Mouse (Mus musculus) heart, postnatal 14 days (tissue): ENCODE data around the gene Fndc4. TPM values are rescaled to one million over a fixed set of nuclear protein-coding genes. Genes with fewer than 3 reads are reported as not detected.

Experiments
- DNase-seq, 2 experiments: peaks; one replicate each; pipeline ENCODE4 v3.0.0; 2021 to 2022
- intact Hi-C: fragments of 180-260 bp; cut with DNase I; formaldehyde crosslinking; loops from one replicate; pipeline ENCODE4 v1.15.1; 2025
- total RNA-seq, 2 experiments: library from RNA; stranded (reverse); gene quantifications; 2 replicates each; pipeline ENCODE4 v1.2.3; 2021

Fndc4 gene
- total RNA-seq, 2 experiments from 2014 or later = 2.4 to 5.0 TPM

DNA sequence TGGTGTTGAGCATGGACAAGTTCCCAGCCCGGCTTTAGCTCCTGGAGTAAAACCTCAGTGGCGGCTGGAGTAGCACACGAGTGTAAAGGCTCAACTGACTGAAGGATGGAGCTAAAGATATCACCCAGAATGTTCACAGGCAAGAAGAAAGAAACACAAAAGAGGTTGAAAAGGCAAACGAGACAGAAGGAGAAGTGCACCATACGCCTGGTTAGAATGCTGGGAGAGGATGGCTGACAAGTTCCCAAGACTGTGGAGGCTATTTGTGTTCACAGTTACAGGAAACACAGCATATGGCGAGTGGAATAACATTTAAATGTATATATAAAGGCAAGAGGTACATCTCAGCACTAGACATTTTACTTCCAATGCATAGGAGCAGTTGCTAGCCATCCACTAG, 22.9 kb downstream of the Fndc4 start:
- DNase-seq = no peak
- intact Hi-C loops = no loop called here

GRCm38 (mm10) chr5:31267686-31268085, 28.2 kb downstream of the Fndc4 start:
- DNase-seq = no peak
- intact Hi-C loops = no loop called here

DNA sequence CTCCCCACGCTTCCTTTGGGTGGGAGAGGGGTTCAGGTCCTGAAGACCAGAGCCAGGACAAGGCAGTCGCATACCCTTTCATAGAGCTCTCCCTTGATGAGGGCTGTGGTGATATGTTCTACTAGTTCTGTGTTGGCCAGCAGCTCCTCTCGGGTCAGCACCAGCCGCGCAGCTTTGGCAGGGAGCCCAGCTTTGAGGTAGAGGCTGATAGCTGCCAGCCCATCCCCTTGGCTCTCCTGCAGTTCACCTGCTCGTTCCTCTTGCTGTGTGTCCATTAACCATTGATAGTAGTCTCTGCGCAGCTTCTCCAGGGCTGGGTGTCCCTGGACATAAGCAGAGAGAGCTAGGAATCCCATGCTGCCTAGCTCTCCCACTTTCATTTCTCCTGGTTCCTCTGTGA, 29.8 kb downstream of the Fndc4 start:
- intact Hi-C loops = no loop called here

GRCm38 (mm10) chr5:31257616-31258015, 38.3 kb downstream of the Fndc4 start:
- intact Hi-C loops = no loop called here
- DNase-seq = peak in 1 of 2 experiments; percentile 12

More for the DNA sequence above, 29.8 kb downstream of the Fndc4 start:
- peak in 1 of 2 experiments; percentile 38 for DNase-seq

GRCm38 (mm10) chr5:31255971-31256370, 39.9 kb downstream of the Fndc4 start:
- intact Hi-C loops = no loop called here
- no peak for DNase-seq

GRCm38 (mm10) chr5:31255381-31255780, 40.5 kb downstream of the Fndc4 start:
- intact Hi-C loops = no loop called here
- no peak for DNase-seq

DNA sequence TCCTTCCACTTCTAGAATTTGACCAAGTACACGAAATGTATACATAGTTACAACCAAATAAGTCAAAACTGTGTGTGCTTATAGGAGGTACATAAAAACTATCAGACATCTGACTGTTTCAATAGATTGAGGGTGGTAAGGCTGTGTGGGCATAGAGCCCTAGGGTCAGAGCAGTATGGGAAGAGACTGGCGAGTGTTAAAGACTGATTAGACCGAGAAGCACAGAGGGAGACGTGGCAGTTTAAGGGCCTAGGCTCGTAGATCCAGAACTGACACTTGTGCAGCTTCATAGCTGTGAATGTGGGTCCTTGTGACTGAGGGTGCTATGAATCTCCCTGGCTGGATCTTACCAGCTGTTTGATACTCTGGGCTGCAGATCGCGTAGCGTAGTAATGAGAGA, 41.0 kb downstream of the Fndc4 start:
- DNase-seq = no peak

DNA sequence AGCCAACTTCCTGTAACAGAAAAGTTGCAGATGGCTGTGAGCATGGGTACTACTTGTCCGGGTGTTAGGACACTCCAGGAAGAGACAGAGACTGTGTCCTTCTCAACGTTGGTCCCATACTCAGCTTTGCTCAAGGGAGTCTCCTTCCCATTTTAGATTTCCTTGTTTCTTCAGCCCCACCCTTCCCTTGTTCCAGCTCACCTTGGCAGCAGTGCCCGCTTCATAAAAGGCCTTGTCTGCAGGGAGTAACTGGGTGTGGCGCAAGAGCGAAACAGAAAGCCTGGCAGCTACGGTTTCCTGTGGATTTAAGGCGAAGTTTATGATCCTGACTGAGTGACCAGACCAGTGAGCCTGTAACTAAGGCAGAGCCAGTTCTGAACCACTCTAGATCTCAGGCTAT, 41.4 kb downstream of the Fndc4 start:
- intact Hi-C loops = no loop called here
- DNase-seq = peak; percentile 35 to 36

More for the DNA sequence above, 41.0 kb downstream of the Fndc4 start:
- intact Hi-C loops = no loop called here

GRCm38 (mm10) chr5:31253806-31254205, 42.1 kb downstream of the Fndc4 start:
- intact Hi-C loops = no loop called here
- DNase-seq = no peak

- intact Hi-C loops = no loop called here
- DNase-seq = no peak
These were observed 42.9 kb downstream of the Fndc4 start for GRCm38 (mm10) chr5:31252795-31253545.

DNA sequence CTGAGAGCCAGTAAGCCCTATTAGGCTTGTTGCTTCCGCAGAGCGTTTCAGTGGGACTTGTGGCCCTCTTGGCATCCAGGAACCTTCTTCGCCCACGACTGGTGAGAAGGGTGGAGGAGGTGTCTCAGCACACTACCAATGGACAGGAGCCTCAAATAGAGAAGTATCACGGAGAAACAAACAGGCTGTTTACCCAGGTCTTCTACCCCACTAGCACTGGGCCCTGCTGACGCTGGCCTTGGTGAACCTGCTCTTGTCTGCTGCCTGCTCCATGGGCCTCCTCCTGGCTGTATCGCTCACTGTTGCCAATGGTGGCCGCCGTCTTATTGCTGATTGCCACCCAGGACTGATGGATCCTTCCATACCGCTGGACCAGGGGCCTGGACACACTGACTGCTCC, 43.7 kb downstream of the Fndc4 start:
- intact Hi-C loops = no loop called here

DNA sequence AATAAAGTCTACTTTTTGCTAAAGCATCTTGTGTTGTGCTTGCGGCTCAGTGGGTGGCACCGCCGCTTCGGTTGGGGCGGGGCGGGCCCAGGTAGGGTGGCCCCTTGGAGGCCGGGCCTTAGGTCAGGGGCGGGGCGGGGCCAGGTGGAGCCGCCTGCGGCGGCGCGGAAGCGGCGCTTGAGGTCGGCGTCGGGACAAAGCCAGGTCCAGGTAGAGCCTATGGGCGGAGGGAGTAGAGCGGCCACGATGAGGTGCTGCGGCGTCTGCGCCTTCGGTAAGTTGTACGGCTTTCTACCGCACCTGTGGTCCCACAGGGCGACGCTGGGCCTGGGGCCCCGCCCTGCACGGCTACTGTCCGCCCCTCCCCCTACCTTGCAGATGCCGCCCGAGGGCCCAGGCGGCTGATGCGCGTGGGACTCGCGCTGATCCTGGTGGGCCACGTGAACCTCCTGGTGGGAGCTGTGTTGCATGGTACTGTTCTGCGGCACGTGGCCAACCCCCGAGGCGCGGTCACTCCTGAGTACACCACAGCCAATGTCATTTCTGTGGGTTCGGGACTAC, 44.3 kb downstream of the Fndc4 start, which contains the start of gene Krtcap3:
Krtcap3 (plus strand) TSS at position 151 of the 561 bp plus-strand sequence.
- intact Hi-C loops = no loop called here
- DNase-seq = peak in 1 of 2 experiments; percentile 20

More for the DNA sequence above, 43.7 kb downstream of the Fndc4 start:
- no peak for DNase-seq

- no peak for DNase-seq
- intact Hi-C loops = no loop called here
These were observed 45.2 kb downstream of the Fndc4 start for GRCm38 (mm10) chr5:31250716-31251115.

Other genes starting within 250 kb of the Fndc4 start
- gene Atraid, start 247.8 kb downstream of the Fndc4 start, total RNA-seq = 10 to 100 TPM; 51.4 to 51.8 TPM
- 1 to 10 TPM; 6.6 to 7.6 TPM for gene Slc5a6, start 247.2 kb downstream of the Fndc4 start, total RNA-seq
- 10 to 100 TPM; 13.5 to 14.8 TPM for gene Cad, start 241.3 kb downstream of the Fndc4 start, total RNA-seq
- gene Dnajc5g, start 189.8 kb downstream of the Fndc4 start, total RNA-seq = not detected
- gene Slc30a3, start 187.8 kb downstream of the Fndc4 start, total RNA-seq = under 1 TPM in 1 of 2 experiments, not detected in 1; 0.27 TPM
- gene Trim54, start 179.4 kb downstream of the Fndc4 start, total RNA-seq = 100 to 1,000 TPM; 102 to 129 TPM
- gene Ucn, start 157.3 kb downstream of the Fndc4 start, total RNA-seq = not detected
- 10 to 100 TPM; 55.1 to 56.0 TPM for gene Mpv17, start 141.8 kb downstream of the Fndc4 start, total RNA-seq
- under 1 TPM; 0.56 to 0.93 TPM for gene Gm29609, start 116.2 kb downstream of the Fndc4 start, total RNA-seq
- gene Gtf3c2, start 115.9 kb downstream of the Fndc4 start, total RNA-seq = 10 to 100 TPM; 31.9 to 34.5 TPM
- 10 to 100 TPM; 66.3 to 67.8 TPM for gene Snx17, start 102.9 kb downstream of the Fndc4 start, total RNA-seq
- 10 to 100 TPM; 48.4 to 62.3 TPM for gene Eif2b4, start 102.7 kb downstream of the Fndc4 start, total RNA-seq
- 10 to 100 TPM in 1 of 2 experiments, 1 to 10 TPM in 1; 9.9 to 10.6 TPM for gene Zfp513, start 93.8 kb downstream of the Fndc4 start, total RNA-seq
- gene Ppm1g, start 75.4 kb downstream of the Fndc4 start, total RNA-seq = 10 to 100 TPM; 56.5 to 66.1 TPM
- 10 to 100 TPM; 73.1 to 75.0 TPM for gene Nrbp1, start 55.2 kb downstream of the Fndc4 start, total RNA-seq
- gene Gm9970, start 54.8 kb downstream of the Fndc4 start, total RNA-seq = not detected
- gene Krtcap3, start 44.4 kb downstream of the Fndc4 start, total RNA-seq = 1 to 10 TPM; 2.8 to 3.2 TPM
- gene Ift172, start 5.0 kb downstream of the Fndc4 start, total RNA-seq = 10 to 100 TPM; 37.2 to 42.3 TPM
- gene Gckr, start 1.4 kb upstream of the Fndc4 start, total RNA-seq = not detected
- gene Zfp512, start 156.4 kb upstream of the Fndc4 start, total RNA-seq = 10 to 100 TPM; 19.9 to 20.5 TPM
- gene 4930548H24Rik, start 189.7 kb upstream of the Fndc4 start, total RNA-seq = under 1 TPM in 1 of 2 experiments, not detected in 1; 0.22 TPM
- gene Gpn1, start 198.7 kb upstream of the Fndc4 start, total RNA-seq = 10 to 100 TPM; 20.0 to 20.9 TPM
- 10 to 100 TPM; 21.4 to 21.9 TPM for gene Slc4a1ap, start 230.9 kb upstream of the Fndc4 start, total RNA-seq
- gene Supt7l, start 231.7 kb upstream of the Fndc4 start, total RNA-seq = 10 to 100 TPM; 13.9 to 14.0 TPM